Mouse (Mus musculus): Measurements from ENCODE around the gene Adk. TPM values are rescaled to one million over a fixed set of nuclear protein-coding genes. Genes with fewer than 3 reads are reported as not detected.

Adk gene
- polyA plus RNA-seq, 1 experiment from 2014 or later: 257 TPM

- no peaks in the 10 kb centered on the region for H3K27me3 ChIP-seq (replicated peaks)
- peaks cover 19% of the 10 kb centered on the region for H3K4me1 ChIP-seq (replicated peaks)
- H3K9me3 ChIP-seq (replicated peaks): no peaks in the 10 kb centered on the region
- WGBS: 17% methylated on average over 5 of the region's 5 CpGs
- H3K4me3 ChIP-seq: no peak overlapping the region
- H3K27ac ChIP-seq (ENCODE audit: poor library complexity, severe bottlenecking): no peak overlapping the region
- no peak for ATAC-seq (ENCODE audit: insufficient number of reproducible peaks, low FRiP score)
- peaks cover 4% of the 10 kb centered on the region; the same call in 1 of the 2 replicates for H3K36me3 ChIP-seq
- no peak overlapping the region for H3K9ac ChIP-seq
- H3K4me2 ChIP-seq: no peak overlapping the region
These were observed 169.3 kb downstream of the Adk start for GRCm38 (mm10) chr14:21221574-21222138.

- Histone ChIP-seq H3K36me3 (peaks cover 4% of the 10 kb centered on the region; the same call in 1 of the 2 replicates), H3K27me3 (replicated peaks) (no peaks in the 10 kb centered on the region), H3K27ac (ENCODE audit: poor library complexity, severe bottlenecking) (no peak overlapping the region), H3K9me3 (replicated peaks) (no peaks in the 10 kb centered on the region), H3K4me3 (no peak overlapping the region), H3K9ac (no peak overlapping the region), H3K4me2 (no peak overlapping the region), H3K4me1 (replicated peaks) (peaks cover 19% of the 10 kb centered on the region)
- 82% methylated on average over 3 of the region's 3 CpGs for WGBS
- no peak for ATAC-seq (ENCODE audit: insufficient number of reproducible peaks, low FRiP score)
These were observed 169.8 kb downstream of the Adk start for GRCm38 (mm10) chr14:21222206-21222605.

GRCm38 (mm10) chr14:21223456-21223855, 171.1 kb downstream of the Adk start:
- ATAC-seq (ENCODE audit: insufficient number of reproducible peaks, low FRiP score): no peak
- 87% methylated on average over 6 of the region's 6 CpGs for WGBS

GRCm38 (mm10) chr14:21223971-21224635, 171.7 kb downstream of the Adk start:
- peaks cover 2% of the 10 kb centered on the region; the same call in 1 of the 2 replicates for H3K36me3 ChIP-seq
- no peak overlapping the region for H3K4me3 ChIP-seq
- H3K4me1 ChIP-seq (replicated peaks): peaks cover 19% of the 10 kb centered on the region
- no peak overlapping the region for H3K4me2 ChIP-seq
- H3K27ac ChIP-seq (ENCODE audit: poor library complexity, severe bottlenecking): no peak overlapping the region
- WGBS: 33% methylated on average over 3 of the region's 3 CpGs
- ATAC-seq (ENCODE audit: insufficient number of reproducible peaks, low FRiP score): no peak
- no peaks in the 10 kb centered on the region for H3K27me3 ChIP-seq (replicated peaks)
- no peaks in the 10 kb centered on the region for H3K9me3 ChIP-seq (replicated peaks)
- no peak overlapping the region for H3K9ac ChIP-seq

More at GRCm38 (mm10) chr14:21223456-21223855, 171.1 kb downstream of the Adk start:
- Histone ChIP-seq H3K27me3 (replicated peaks) (no peaks in the 10 kb centered on the region), H3K36me3 (peaks cover 4% of the 10 kb centered on the region; the same call in 1 of the 2 replicates), H3K9me3 (replicated peaks) (no peaks in the 10 kb centered on the region), H3K4me2 (no peak overlapping the region), H3K27ac (ENCODE audit: poor library complexity, severe bottlenecking) (no peak overlapping the region), H3K4me3 (no peak overlapping the region), H3K4me1 (replicated peaks) (peaks cover 19% of the 10 kb centered on the region), H3K9ac (no peak overlapping the region)

- H3K9me3 ChIP-seq (replicated peaks): no peaks in the 10 kb centered on the region
- no peak overlapping the region for H3K4me2 ChIP-seq
- no peaks in the 10 kb centered on the region for H3K27me3 ChIP-seq (replicated peaks)
- H3K36me3 ChIP-seq: peaks cover 15% of the 10 kb centered on the region; the same call in 1 of the 2 replicates
- no peak for ATAC-seq (ENCODE audit: insufficient number of reproducible peaks, low FRiP score)
- H3K4me1 ChIP-seq (replicated peaks): peaks cover 12% of the 10 kb centered on the region; the same call in 1 of the 2 replicates
- no peak overlapping the region for H3K27ac ChIP-seq (ENCODE audit: poor library complexity, severe bottlenecking)
- H3K4me3 ChIP-seq: no peak overlapping the region
- 82% methylated on average over 2 of the region's 2 CpGs for WGBS
- H3K9ac ChIP-seq: no peak overlapping the region
These were observed 184.7 kb downstream of the Adk start for GRCm38 (mm10) chr14:21237051-21237450.

- no peak for ATAC-seq (ENCODE audit: insufficient number of reproducible peaks, low FRiP score)
- H3K4me3 ChIP-seq: no peak overlapping the region
- H3K27ac ChIP-seq (ENCODE audit: poor library complexity, severe bottlenecking): no peak overlapping the region
- peaks cover 11% of the 10 kb centered on the region for H3K36me3 ChIP-seq
- no peaks in the 10 kb centered on the region for H3K27me3 ChIP-seq (replicated peaks)
- no peaks in the 10 kb centered on the region for H3K4me1 ChIP-seq (replicated peaks)
- no peak overlapping the region for H3K4me2 ChIP-seq
- H3K9me3 ChIP-seq (replicated peaks): no peaks in the 10 kb centered on the region
- WGBS: 86% methylated on average over 5 of the region's 5 CpGs
- no peak overlapping the region for H3K9ac ChIP-seq
These were observed 188.7 kb downstream of the Adk start for GRCm38 (mm10) chr14:21241105-21241504.

- H3K4me2 ChIP-seq: no peak overlapping the region
- 90% methylated on average over 5 of the region's 5 CpGs for WGBS
- H3K9ac ChIP-seq: no peak overlapping the region
- peaks cover 6% of the 10 kb centered on the region; the same call in 1 of the 2 replicates for H3K4me1 ChIP-seq (replicated peaks)
- H3K27ac ChIP-seq (ENCODE audit: poor library complexity, severe bottlenecking): no peak overlapping the region
- no peak for ATAC-seq (ENCODE audit: insufficient number of reproducible peaks, low FRiP score)
- no peak overlapping the region for H3K4me3 ChIP-seq
- no peaks in the 10 kb centered on the region for H3K9me3 ChIP-seq (replicated peaks)
- H3K36me3 ChIP-seq: no peaks in the 10 kb centered on the region
- no peaks in the 10 kb centered on the region for H3K27me3 ChIP-seq (replicated peaks)
These were observed 199.0 kb downstream of the Adk start for GRCm38 (mm10) chr14:21251386-21251785.

- 40% methylated on average over 7 of the region's 7 CpGs for WGBS
- H3K4me3 ChIP-seq: no peak overlapping the region
- H3K27me3 ChIP-seq (replicated peaks): no peaks in the 10 kb centered on the region
- H3K9ac ChIP-seq: no peak overlapping the region
- peak overlapping the region; percentile 41 for H3K4me2 ChIP-seq
- H3K4me1 ChIP-seq (replicated peaks): peaks cover 6% of the 10 kb centered on the region; the same call in 1 of the 2 replicates
- no peaks in the 10 kb centered on the region for H3K36me3 ChIP-seq
- peak overlapping the region; percentile 74 for H3K27ac ChIP-seq (ENCODE audit: poor library complexity, severe bottlenecking)
- no peak for ATAC-seq (ENCODE audit: insufficient number of reproducible peaks, low FRiP score)
- no peaks in the 10 kb centered on the region for H3K9me3 ChIP-seq (replicated peaks)
These were observed 200.0 kb downstream of the Adk start for GRCm38 (mm10) chr14:21252326-21252886.

GRCm38 (mm10) chr14:21253321-21253992, 201.1 kb downstream of the Adk start:
- Histone ChIP-seq H3K4me2 (no peak overlapping the region), H3K9ac (no peak overlapping the region), H3K4me1 (replicated peaks) (peaks cover 6% of the 10 kb centered on the region; the same call in 1 of the 2 replicates), H3K36me3 (no peaks in the 10 kb centered on the region), H3K4me3 (no peak overlapping the region), H3K27ac (ENCODE audit: poor library complexity, severe bottlenecking) (peak overlapping the region; percentile 57; the same call in 1 of the 2 replicates), H3K9me3 (replicated peaks) (no peaks in the 10 kb centered on the region), H3K27me3 (replicated peaks) (no peaks in the 10 kb centered on the region)
- 52% methylated on average over 5 of the region's 5 CpGs for WGBS
- no peak for ATAC-seq (ENCODE audit: insufficient number of reproducible peaks, low FRiP score)

- ATAC-seq (ENCODE audit: insufficient number of reproducible peaks, low FRiP score): no peak
- no peak overlapping the region for H3K27ac ChIP-seq (ENCODE audit: poor library complexity, severe bottlenecking)
- H3K4me2 ChIP-seq: no peak overlapping the region
- H3K4me1 ChIP-seq (replicated peaks): peaks cover 6% of the 10 kb centered on the region; the same call in 1 of the 2 replicates
- no peak overlapping the region for H3K4me3 ChIP-seq
- no peaks in the 10 kb centered on the region for H3K27me3 ChIP-seq (replicated peaks)
- no peak overlapping the region for H3K9ac ChIP-seq
- WGBS: 83% methylated on average over 2 of the region's 2 CpGs
- H3K9me3 ChIP-seq (replicated peaks): no peaks in the 10 kb centered on the region
- H3K36me3 ChIP-seq: no peaks in the 10 kb centered on the region
These were observed 201.6 kb downstream of the Adk start for GRCm38 (mm10) chr14:21253993-21254339.

- H3K4me3 ChIP-seq: no peak overlapping the region
These were observed 215.9 kb downstream of the Adk start for GRCm38 (mm10) chr14:21268229-21268628.

More at GRCm38 (mm10) chr14:21268229-21268628, 215.9 kb downstream of the Adk start:
- Histone ChIP-seq H3K27me3 (replicated peaks) (no peaks in the 10 kb centered on the region), H3K9me3 (replicated peaks) (no peaks in the 10 kb centered on the region), H3K4me1 (replicated peaks) (peaks cover 10% of the 10 kb centered on the region; the same call in 1 of the 2 replicates), H3K27ac (ENCODE audit: poor library complexity, severe bottlenecking) (no peak overlapping the region), H3K36me3 (no peaks in the 10 kb centered on the region), H3K9ac (no peak overlapping the region), H3K4me2 (no peak overlapping the region)
- ATAC-seq (ENCODE audit: insufficient number of reproducible peaks, low FRiP score): no peak
- WGBS: 86% methylated on average over 8 of the region's 8 CpGs

Data from heart, embryonic 12.5 days (tissue).